Mouse (Mus musculus) spleen, adult 2 months (tissue): ENCODE data around the gene Tasp1.

Experiments used
- CTCF ChIP-seq: fragments of 200-500 bp; IDR thresholded peaks from 2 replicates; pipeline ENCODE4 v1.5.1; 2011; ENCODE audit warnings: mild to moderate bottlenecking, inconsistent platforms; ENCODE audit not compliant: insufficient read depth, insufficient read length, insufficient replicate concordance; ENCODE audit errors: extremely low read depth
- POLR2A ChIP-seq: fragments of 200-500 bp; IDR thresholded peaks from 2 replicates; pipeline ENCODE4 v1.6.1; 2011; ENCODE audit warnings: low read depth, low read length, inconsistent platforms

DNA sequence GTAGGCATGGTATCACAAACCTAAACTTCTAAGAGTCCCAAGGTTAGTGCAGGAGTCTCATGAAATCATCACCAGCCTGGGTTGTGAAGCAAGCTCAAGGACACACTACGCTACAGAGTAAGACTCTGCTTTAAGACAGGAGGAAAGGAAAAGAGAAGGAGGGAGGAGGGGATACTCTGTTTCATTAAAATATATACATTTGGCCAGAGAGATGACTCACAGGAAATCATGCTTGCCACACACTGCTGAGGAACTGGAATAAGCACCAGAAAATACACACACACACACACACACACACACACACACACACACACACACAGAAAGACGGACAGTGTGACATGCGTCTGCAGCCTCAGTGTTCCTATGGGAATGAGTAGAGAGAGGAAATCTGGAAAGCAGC is 59.2 kb downstream of the Tasp1 start:
- TF ChIP-seq POLR2A (no peak), CTCF (no peak)
